Mouse (Mus musculus) lung, postnatal 0 days (tissue): ENCODE measurements around the gene F2rl2. TPM values are rescaled to one million over a fixed set of nuclear protein-coding genes. Genes with fewer than 3 reads are reported as not detected.

Source experiments
- ATAC-seq: fragments of 200-750 bp; cut with Nextera tagmentation; 2 replicates; pipeline ENCODE4 v1.8.0; 2017; ENCODE audit warnings: moderate library complexity
- DNase-seq: peaks from one replicate; pipeline ENCODE4 v3.0.0-alpha.2; 2016; ENCODE audit warnings: low spot score
- H3K27ac ChIP-seq: fragments of 300-500 bp; sonication (generic); 2 replicates; pipeline ENCODE4 v1.5.1; 2014; ENCODE audit warnings: antibody characterized with exemption, mild to moderate bottlenecking, low read length, mixed read lengths
- H3K27me3 ChIP-seq: fragments of 300-500 bp; sonication (generic); replicated peaks from 2 replicates; pipeline ENCODE4 v1.6.1; 2014; ENCODE audit warnings: low read length, mixed read lengths; ENCODE audit not compliant: insufficient read depth
- H3K36me3 ChIP-seq: fragments of 300-500 bp; sonication (generic); 2 replicates; pipeline ENCODE4 v1.6.1; 2014; ENCODE audit warnings: low read length, mixed read lengths; ENCODE audit not compliant: insufficient read depth
- H3K4me1 ChIP-seq: fragments of 300-500 bp; sonication (generic); 2 replicates; pipeline ENCODE4 v1.6.1; 2014; ENCODE audit warnings: antibody characterized with exemption, low read depth, low read length, mixed read lengths; ENCODE audit not compliant: insufficient read depth
- H3K4me2 ChIP-seq: fragments of 300-500 bp; sonication (generic); replicated peaks from 2 replicates; pipeline ENCODE4 v1.6.1; 2014; ENCODE audit warnings: low read depth, mild to moderate bottlenecking, low read length, moderate library complexity, mixed read lengths
- H3K4me3 ChIP-seq: fragments of 300-500 bp; sonication (generic); 2 replicates; pipeline ENCODE4 v1.5.1; 2014; ENCODE audit warnings: low read depth, low read length
- H3K9ac ChIP-seq: fragments of 300-500 bp; sonication (generic); replicated peaks from 2 replicates; pipeline ENCODE4 v1.6.1; 2014; ENCODE audit warnings: low read depth, mild to moderate bottlenecking
- H3K9me3 ChIP-seq: fragments of 300-500 bp; sonication (generic); 2 replicates; pipeline ENCODE4 v1.6.1; 2016; ENCODE audit warnings: low read length, mixed read lengths
- CTCF ChIP-seq: IDR thresholded peaks from 2 replicates; pipeline ENCODE4 v1.5.1; 2016; ENCODE audit warnings: antibody characterized with exemption, mild to moderate bottlenecking
- EP300 ChIP-seq: IDR thresholded peaks from 2 replicates; pipeline ENCODE4 v1.6.1; 2016; ENCODE audit warnings: antibody characterized with exemption, mild to moderate bottlenecking, control low read depth
- WGBS: fragments of 180-500 bp; shearing (Covaris S2); extraction: QIAGEN DNeasy Blood & Tissue Kit; methylation state at CpG from one replicate; pipeline ENCODE4 v1.1.7; 2014; 5-methylcytosine and 5-hydroxymethylcytosine counted together
- polyA plus RNA-seq: library from polyadenylated mRNA; unstranded; fragments of >200 nt; fragmentation: Nextera tagmentation; extraction: Ambion mirVana; gene quantifications from 2 replicates; pipeline ENCODE4 v1.2.1, GENCODE M21; 2015

The F2rl2 gene
- polyA plus RNA-seq, 1 experiment from 2014 or later: 1.4 TPM

- H3K9me3 ChIP-seq: no peaks in the 10 kb centered on the region
- no peak overlapping the region for H3K4me3 ChIP-seq
- H3K4me2 ChIP-seq: no peak overlapping the region
- ATAC-seq (peak; percentile 33), DNase-seq (peak; percentile 32)
- no peak overlapping the region for H3K9ac ChIP-seq
- no peak for TF ChIP-seq EP300
- TF ChIP-seq CTCF: no peak
- H3K36me3 ChIP-seq: no peaks in the 10 kb centered on the region
- H3K4me1 ChIP-seq: no peaks in the 10 kb centered on the region
- WGBS: 61% methylated on average over 9 of the region's 9 CpGs
- H3K27ac ChIP-seq: no peak overlapping the region
- H3K27me3 ChIP-seq: no peaks in the 10 kb centered on the region
These were observed 25.4 kb upstream of the F2rl2 start for GRCm38 (mm10) chr13:95671108-95671897.

GRCm38 (mm10) chr13:95672372-95672771, 24.3 kb upstream of the F2rl2 start:
- H3K9ac ChIP-seq: no peak overlapping the region
- H3K4me3 ChIP-seq: no peak overlapping the region
- no peaks in the 10 kb centered on the region for H3K36me3 ChIP-seq
- DNase-seq: no peak
- H3K27ac ChIP-seq: no peak overlapping the region
- no peaks in the 10 kb centered on the region for H3K27me3 ChIP-seq
- no peaks in the 10 kb centered on the region for H3K4me1 ChIP-seq
- H3K9me3 ChIP-seq: no peaks in the 10 kb centered on the region
- ATAC-seq: no peak
- H3K4me2 ChIP-seq: no peak overlapping the region
- WGBS: 78% methylated on average over 7 of the region's 7 CpGs
- TF ChIP-seq EP300 (no peak), CTCF (no peak)

GRCm38 (mm10) chr13:95679078-95679477, 17.6 kb upstream of the F2rl2 start:
- H3K4me3 ChIP-seq: no peak overlapping the region
- no peaks in the 10 kb centered on the region for H3K4me1 ChIP-seq
- no peak for DNase-seq
- no peaks in the 10 kb centered on the region for H3K9me3 ChIP-seq
- H3K9ac ChIP-seq: no peak overlapping the region
- H3K4me2 ChIP-seq: no peak overlapping the region
- no peak overlapping the region for H3K27ac ChIP-seq
- H3K36me3 ChIP-seq: no peaks in the 10 kb centered on the region
- ATAC-seq: no peak
- whole genome bisulfite sequencing: 88% methylated on average over 5 of the region's 5 CpGs
- H3K27me3 ChIP-seq: no peaks in the 10 kb centered on the region
- no peak for TF ChIP-seq EP300
- TF ChIP-seq CTCF: no peak

DNA sequence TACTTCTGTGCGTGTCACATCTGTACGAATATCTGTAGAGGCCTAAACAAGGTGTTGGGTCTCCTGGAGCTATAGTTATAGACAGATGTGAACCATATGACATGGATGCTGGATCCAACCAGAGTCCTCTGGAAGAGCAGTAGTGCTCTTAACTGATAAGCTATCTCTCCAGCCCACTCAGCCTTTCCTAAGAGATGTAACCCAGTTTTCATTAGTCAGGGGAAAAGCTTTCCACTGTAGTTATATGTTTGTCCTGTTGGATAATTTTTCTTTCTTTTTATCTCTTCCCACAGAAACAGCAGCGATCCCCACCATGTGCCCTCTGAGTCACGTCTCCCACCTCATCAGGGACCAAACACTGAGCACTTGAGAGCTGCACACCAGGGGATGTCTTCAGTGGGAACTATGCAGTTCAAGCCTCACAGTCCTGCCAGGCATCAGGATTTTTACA, 17.1 kb upstream of the F2rl2 start:
- H3K4me1 ChIP-seq: no peaks in the 10 kb centered on the region
- no peaks in the 10 kb centered on the region for H3K9me3 ChIP-seq
- no peak for DNase-seq
- H3K27me3 ChIP-seq: no peaks in the 10 kb centered on the region
- whole genome bisulfite sequencing: 65% methylated on average over 4 of the region's 4 CpGs
- TF ChIP-seq CTCF (no peak), EP300 (no peak)
- ATAC-seq: no peak; the same call in 1 of the 2 replicates
- no peak overlapping the region for H3K27ac ChIP-seq
- no peak overlapping the region for H3K9ac ChIP-seq
- no peaks in the 10 kb centered on the region for H3K36me3 ChIP-seq
- no peak overlapping the region for H3K4me3 ChIP-seq
- H3K4me2 ChIP-seq: no peak overlapping the region

DNA sequence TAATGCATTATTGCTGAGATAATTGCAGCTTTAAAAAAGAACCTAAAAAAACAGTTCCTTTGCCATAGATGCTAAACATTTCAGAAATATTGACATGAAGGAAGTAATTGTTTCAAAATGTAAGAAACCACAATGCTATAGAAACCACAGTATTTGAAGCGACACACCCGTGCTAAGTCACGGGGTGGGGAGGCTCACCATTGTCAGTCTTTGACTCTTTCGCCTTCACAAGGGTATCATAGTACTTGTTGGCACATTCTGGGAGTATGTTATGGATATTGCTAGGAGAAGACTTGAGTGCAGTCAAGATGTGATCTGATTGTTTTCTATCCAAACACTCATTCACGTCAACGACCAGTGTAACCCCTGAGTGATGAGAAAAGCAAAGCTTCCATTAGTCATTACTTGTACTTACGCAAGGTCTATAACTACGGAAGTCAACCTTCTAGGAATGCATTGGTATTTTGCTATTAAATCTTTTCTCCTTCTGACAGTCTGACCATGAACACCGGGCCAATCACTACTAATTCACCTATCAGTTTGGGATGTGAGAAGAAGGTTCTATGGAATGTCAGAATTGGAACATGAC, 11.9 kb upstream of the F2rl2 start:
- Histone ChIP-seq H3K27me3 (no peaks in the 10 kb centered on the region), H3K36me3 (no peaks in the 10 kb centered on the region), H3K27ac (no peak overlapping the region), H3K9me3 (no peaks in the 10 kb centered on the region), H3K4me2 (no peak overlapping the region), H3K4me1 (no peaks in the 10 kb centered on the region), H3K9ac (no peak overlapping the region), H3K4me3 (no peak overlapping the region)
- ATAC-seq (no peak; the same call in 1 of the 2 replicates), DNase-seq (no peak)
- TF ChIP-seq CTCF: no peak
- TF ChIP-seq EP300: no peak
- WGBS: 75% methylated on average over 9 of the region's 9 CpGs

DNA sequence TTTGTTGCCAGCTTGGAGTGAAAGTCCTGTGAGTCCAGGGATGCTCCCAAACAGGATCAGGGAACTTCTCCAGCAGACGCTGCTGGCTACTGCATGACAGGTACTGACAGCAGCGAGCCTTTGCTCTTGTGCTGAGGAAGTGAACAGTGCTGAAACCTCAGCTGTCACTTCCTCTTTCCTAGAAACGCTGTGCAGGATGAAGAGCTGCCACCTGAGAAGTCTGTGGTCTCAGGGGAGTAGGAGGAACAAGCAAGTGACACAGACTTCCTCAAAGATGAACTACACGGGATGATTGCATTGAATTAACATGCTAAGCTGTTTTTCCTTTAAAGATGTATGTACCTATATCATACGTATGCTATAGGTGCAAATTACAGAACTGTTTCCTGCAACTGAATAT, 10.9 kb upstream of the F2rl2 start:
- H3K4me3 ChIP-seq: no peak overlapping the region
- no peaks in the 10 kb centered on the region for H3K9me3 ChIP-seq
- no peak overlapping the region for H3K4me2 ChIP-seq
- ATAC-seq (no peak), DNase-seq (peak; percentile 33)
- 59% methylated on average over 5 of the region's 5 CpGs for WGBS
- TF ChIP-seq CTCF: no peak
- TF ChIP-seq EP300: no peak
- H3K27ac ChIP-seq: no peak overlapping the region
- no peaks in the 10 kb centered on the region for H3K36me3 ChIP-seq
- H3K27me3 ChIP-seq: no peaks in the 10 kb centered on the region
- no peaks in the 10 kb centered on the region for H3K4me1 ChIP-seq
- no peak overlapping the region for H3K9ac ChIP-seq
